Mouse (Mus musculus) MEL (cell line): ENCODE data around the gene Zscan26. TPM values are rescaled to one million over a fixed set of nuclear protein-coding genes. Genes with fewer than 3 reads are reported as not detected.

ENCODE experiments used
- DNase-seq: peaks from one replicate; pipeline ENCODE4 v3.0.0; 2011; ENCODE audit warnings: low read depth, low spot score
- H3K27ac ChIP-seq: 2 replicates; pipeline ENCODE4 v1.5.1; 2012; ENCODE audit warnings: low read depth, mild to moderate bottlenecking, control low read depth, low read length, moderate library complexity; ENCODE audit not compliant: control insufficient read depth
- H3K27me3 ChIP-seq, 2 experiments: fragments of 150-350 bp in 1 of 2; sonication (generic) in 1 of 2; 2 replicates each; pipeline ENCODE4 v1.6.1; 2012; ENCODE audit warnings: low read length in 2 of 2, mild to moderate bottlenecking in 2 of 2, improper control_type of control experiment in 1 of 2, moderate library complexity in 1 of 2; ENCODE audit not compliant: insufficient read depth in 2 of 2, control insufficient read depth in 1 of 2
- H3K36me3 ChIP-seq, 2 experiments: 2 replicates each; pipeline ENCODE4 v1.6.1; 2012 to 2014; ENCODE audit warnings: low read length in 2 of 2, improper control_type of control experiment in 1 of 2, inconsistent platforms in 1 of 2, mild to moderate bottlenecking in 1 of 2; ENCODE audit not compliant: insufficient read depth in 2 of 2, control insufficient read depth in 1 of 2
- H3K4me1 ChIP-seq, 2 experiments: fragments of 150-350 bp in 1 of 2; sonication (generic) in 1 of 2; 2 replicates each; pipeline ENCODE4 v1.6.1; 2012; ENCODE audit warnings: low read length in 2 of 2, improper control_type of control experiment in 1 of 2, mild to moderate bottlenecking in 1 of 2; ENCODE audit not compliant: insufficient read depth in 2 of 2, control insufficient read depth in 1 of 2
- H3K4me3 ChIP-seq, 2 experiments: fragments of 150-350 bp in 1 of 2; sonication (generic) in 1 of 2; 2 replicates each; pipeline ENCODE4 v1.5.1; 2012; ENCODE audit warnings: low read depth in 2 of 2, low read length in 2 of 2, mild to moderate bottlenecking in 2 of 2, moderate library complexity in 2 of 2, control low read depth in 1 of 2, improper control_type of control experiment in 1 of 2; ENCODE audit not compliant: control insufficient read depth in 1 of 2, insufficient read depth in 1 of 2
- H3K79me2 ChIP-seq: 2 replicates; pipeline ENCODE4 v1.6.1; 2012; ENCODE audit warnings: mild to moderate bottlenecking, low read length, moderate library complexity; ENCODE audit not compliant: control insufficient read depth, poor library complexity, insufficient read depth
- H3K9ac ChIP-seq: 2 replicates; pipeline ENCODE4 v1.6.1; 2012; ENCODE audit warnings: low read depth, mild to moderate bottlenecking, control low read depth, low read length, moderate library complexity; ENCODE audit not compliant: control insufficient read depth, poor library complexity, severe bottlenecking
- H3K9me3 ChIP-seq: fragments of 150-350 bp; sonication (generic); replicated peaks from 2 replicates; pipeline ENCODE4 v1.6.1; 2012; ENCODE audit warnings: mild to moderate bottlenecking, low read length, improper control_type of control experiment, moderate library complexity; ENCODE audit not compliant: insufficient read depth
- CTCF ChIP-seq, 3 experiments: IDR thresholded peaks in 2 of 3; conservative IDR thresholded peaks in 1 of 3; 2 replicates each; pipeline ENCODE4 v1.5.1; 2011 to 2012; ENCODE audit warnings: low read length in 3 of 3, low read depth in 2 of 3, mild to moderate bottlenecking in 2 of 3, improper control_type of control experiment in 1 of 3, inconsistent platforms in 1 of 3, mixed read lengths in 1 of 3, moderate library complexity in 1 of 3; ENCODE audit not compliant: control insufficient read depth in 1 of 3, insufficient read depth in 1 of 3, poor library complexity in 1 of 3, severe bottlenecking in 1 of 3
- ELF1 ChIP-seq: IDR thresholded peaks from 2 replicates; pipeline ENCODE4 v1.6.1; 2014; ENCODE audit warnings: low read depth, mild to moderate bottlenecking, inconsistent platforms, low read length, improper control_type of control experiment, moderate library complexity
- EP300 ChIP-seq, 2 experiments: IDR thresholded peaks; 2 replicates each; pipeline ENCODE4 v1.6.1; 2011; ENCODE audit warnings: improper control_type of control experiment in 2 of 2, low read length in 2 of 2, low read depth in 1 of 2, mild to moderate bottlenecking in 1 of 2
- ETS1 ChIP-seq: IDR thresholded peaks from 2 replicates; pipeline ENCODE4 v1.6.1; 2012; ENCODE audit warnings: low read depth, mild to moderate bottlenecking, inconsistent platforms, low read length, improper control_type of control experiment, moderate library complexity
- GATA1 ChIP-seq: IDR thresholded peaks from 2 replicates; pipeline ENCODE4 v1.6.1; 2011; ENCODE audit warnings: low read depth, low read length, improper control_type of control experiment
- JUND ChIP-seq: IDR thresholded peaks from 2 replicates; pipeline ENCODE4 v1.6.1; 2011; ENCODE audit warnings: low read depth, mild to moderate bottlenecking, improper control_type of control experiment, low read length
- MAFK ChIP-seq: IDR thresholded peaks from 2 replicates; pipeline ENCODE4 v1.6.1; 2011; ENCODE audit warnings: low read depth, mild to moderate bottlenecking, low read length, improper control_type of control experiment, borderline replicate concordance
- MAZ ChIP-seq: IDR thresholded peaks from 2 replicates; pipeline ENCODE4 v1.6.1; 2012; ENCODE audit warnings: low read depth, mild to moderate bottlenecking, inconsistent platforms, low read length, improper control_type of control experiment
- MEF2A ChIP-seq: IDR thresholded peaks from 2 replicates; pipeline ENCODE4 v1.6.1; 2014; ENCODE audit warnings: low read depth, mild to moderate bottlenecking, inconsistent platforms, low read length, improper control_type of control experiment; ENCODE audit not compliant: poor library complexity, insufficient replicate concordance, severe bottlenecking; ENCODE audit errors: extremely low read depth
- MXI1 ChIP-seq: IDR thresholded peaks from 2 replicates; pipeline ENCODE4 v1.6.1; 2011; ENCODE audit warnings: mild to moderate bottlenecking, low read depth, low read length, improper control_type of control experiment
- MYB ChIP-seq: IDR thresholded peaks from 2 replicates; pipeline ENCODE4 v1.6.1; 2011; ENCODE audit warnings: mild to moderate bottlenecking, low read depth, low read length, improper control_type of control experiment
- NRF1 ChIP-seq: IDR thresholded peaks from 2 replicates; pipeline ENCODE4 v1.6.1; 2014; ENCODE audit warnings: low read depth, mild to moderate bottlenecking, inconsistent platforms, low read length, improper control_type of control experiment, moderate library complexity; ENCODE audit not compliant: poor library complexity, insufficient read depth, severe bottlenecking
- POLR2A ChIP-seq, 2 experiments: IDR thresholded peaks; 2 replicates each; pipeline ENCODE4 v1.6.1; 2011 to 2012; ENCODE audit warnings: low read length in 2 of 2, mild to moderate bottlenecking in 2 of 2, control low read depth in 1 of 2, improper control_type of control experiment in 1 of 2, low read depth in 1 of 2, moderate library complexity in 1 of 2; ENCODE audit not compliant: control insufficient read depth in 1 of 2, insufficient read depth in 1 of 2, poor library complexity in 1 of 2
- POLR2AphosphoS2 ChIP-seq: IDR thresholded peaks from 2 replicates; pipeline ENCODE4 v1.6.1; 2011; ENCODE audit warnings: low read length, improper control_type of control experiment
- POLR2AphosphoS5 ChIP-seq: IDR thresholded peaks from 2 replicates; pipeline ENCODE4 v1.6.1; 2012; ENCODE audit warnings: low read depth, borderline replicate concordance, mild to moderate bottlenecking, inconsistent platforms, low read length, moderate library complexity, mixed read lengths
- RAD21 ChIP-seq: IDR thresholded peaks from 2 replicates; pipeline ENCODE4 v1.6.1; 2011; ENCODE audit warnings: mild to moderate bottlenecking, low read depth, low read length, improper control_type of control experiment
- RCOR1 ChIP-seq: IDR thresholded peaks from 2 replicates; pipeline ENCODE4 v1.6.1; 2012; ENCODE audit warnings: low read depth, mild to moderate bottlenecking, inconsistent platforms, low read length, improper control_type of control experiment
- TCF12 ChIP-seq: IDR thresholded peaks from 2 replicates; pipeline ENCODE4 v1.6.1; 2014; ENCODE audit warnings: low read depth, mild to moderate bottlenecking, inconsistent platforms, low read length, improper control_type of control experiment, moderate library complexity
- UBTF ChIP-seq: IDR thresholded peaks from 2 replicates; pipeline ENCODE4 v1.6.1; 2012; ENCODE audit warnings: low read depth, mild to moderate bottlenecking, inconsistent platforms, low read length, improper control_type of control experiment, moderate library complexity, borderline replicate concordance; ENCODE audit not compliant: insufficient read depth
- USF1 ChIP-seq: IDR thresholded peaks from 2 replicates; pipeline ENCODE4 v1.6.1; 2014; ENCODE audit warnings: low read depth, mild to moderate bottlenecking, inconsistent platforms, low read length, improper control_type of control experiment, moderate library complexity
- USF2 ChIP-seq, 2 experiments: IDR thresholded peaks; 2 replicates each; pipeline ENCODE4 v1.6.1; 2011 to 2012; ENCODE audit warnings: improper control_type of control experiment in 2 of 2, low read length in 2 of 2, borderline replicate concordance in 1 of 2, inconsistent platforms in 1 of 2, low read depth in 1 of 2, mild to moderate bottlenecking in 1 of 2; ENCODE audit not compliant: insufficient read depth in 1 of 2
- ZC3H11A ChIP-seq: IDR thresholded peaks from 2 replicates; pipeline ENCODE4 v1.6.1; 2012; ENCODE audit warnings: low read depth, mild to moderate bottlenecking, inconsistent platforms, low read length, improper control_type of control experiment
- ZKSCAN1 ChIP-seq: IDR thresholded peaks from 2 replicates; pipeline ENCODE4 v1.6.1; 2012; ENCODE audit warnings: low read depth, mild to moderate bottlenecking, inconsistent platforms, low read length, improper control_type of control experiment, moderate library complexity
- polyA plus RNA-seq, 2 experiments: library from polyadenylated mRNA; stranded (reverse) in 1 of 2; unstranded in 1 of 2; fragments of >175 nt in 1 of 2; fragments of >200 nt in 1 of 2; gene quantifications; 2 replicates each; pipeline versions ENCODE4 v1.2.1 to v1.2.4; 2012; ENCODE audit warnings: low replicate concordance in 2 of 2, low read depth in 1 of 2; ENCODE audit not compliant: insufficient read length in 2 of 2, insufficient read depth in 1 of 2, missing spikeins in 1 of 2
- total RNA-seq: library from RNA; depleted of rRNA; stranded (reverse); fragments of 300-350 nt; gene quantifications from 2 replicates; pipeline ENCODE4 v1.2.3, GENCODE M21; 2012

The Zscan26 gene
- total and polyA plus RNA-seq, 3 experiments = 7.4 to 8.0 TPM; not detected in 1

- H3K4me3 ChIP-seq = peak overlapping the region; percentile 65 to 87
- peaks cover 0 to 8% of the 10 kb centered on the region in 2 experiments; a peak in 2 of 4 replicates for H3K36me3 ChIP-seq
- no peak for DNase-seq
- H3K27ac ChIP-seq = no peak overlapping the region
- no peaks in the 10 kb centered on the region for H3K9me3 ChIP-seq
- TF ChIP-seq MAFK = no peak
- TF ChIP-seq POLR2A (IDR thresholded peaks at IDR 0.05; ENCODE audit: control insufficient read depth in 1 of 2, insufficient read depth in 1 of 2, low read depth in 1 of 2, low read length in 2 of 2, poor library complexity in 1 of 2) = no peak
- peak overlapping the region; percentile 73 for H3K9ac ChIP-seq
- peaks cover 2 to 3% of the 10 kb centered on the region in 2 experiments; a peak in 3 of 4 replicates for H3K27me3 ChIP-seq
- peaks cover 2% of the 10 kb centered on the region for H3K79me2 ChIP-seq
- peaks cover 3 to 6% of the 10 kb centered on the region in 2 experiments; a peak in 2 of 4 replicates for H3K4me1 ChIP-seq
Observed at GRCm38 (mm10) chr13:21453042-21453441, 488 bp downstream of the Zscan26 start.

- Histone ChIP-seq H3K36me3 (peaks cover 3 to 4% of the 10 kb centered on the region in 2 experiments; a peak in 1 of 4 replicates), H3K4me1 (peaks cover 3 to 6% of the 10 kb centered on the region in 2 experiments; a peak in 2 of 4 replicates), H3K9ac (no peak overlapping the region), H3K4me3 (no peak overlapping the region), H3K79me2 (peaks cover 2% of the 10 kb centered on the region), H3K27me3 (no peaks in the 10 kb centered on the region), H3K9me3 (no peaks in the 10 kb centered on the region), H3K27ac (no peak overlapping the region)
- no peak for TF ChIP-seq POLR2AphosphoS2
- TF ChIP-seq NRF1 = no peak
- no peak for DNase-seq
Observed at GRCm38 (mm10) chr13:21447856-21448614, 5.5 kb downstream of the Zscan26 start.

- H3K79me2 ChIP-seq = no peaks in the 10 kb centered on the region
- peaks cover 0 to 4% of the 10 kb centered on the region in 2 experiments; a peak in 1 of 4 replicates for H3K36me3 ChIP-seq
- no peak for TF ChIP-seq GATA1
- TF ChIP-seq ZKSCAN1 = no peak
- TF ChIP-seq CTCF (IDR thresholded peaks at IDR 0.05 in 2 of 3, conservative IDR thresholded peaks at IDR 0.05 in 1 of 3; ENCODE audit: control insufficient read depth in 1 of 3, insufficient read depth in 1 of 3, low read depth in 2 of 3, low read length in 3 of 3, poor library complexity in 1 of 3, severe bottlenecking in 1 of 3) = no peak
- TF ChIP-seq JUND = no peak
- no peak for TF ChIP-seq MAZ
- TF ChIP-seq USF2 (IDR thresholded peaks at IDR 0.05; ENCODE audit: borderline replicate concordance in 1 of 2, insufficient read depth in 1 of 2, low read depth in 1 of 2, low read length in 2 of 2) = no peak
- no peak for TF ChIP-seq POLR2A (IDR thresholded peaks at IDR 0.05; ENCODE audit: control insufficient read depth in 1 of 2, insufficient read depth in 1 of 2, low read depth in 1 of 2, low read length in 2 of 2, poor library complexity in 1 of 2)
- TF ChIP-seq ELF1 = no peak
- TF ChIP-seq MYB = no peak
- no peak for TF ChIP-seq USF1
- TF ChIP-seq MEF2A = no peak
- no peak for TF ChIP-seq POLR2AphosphoS5
- no peak for TF ChIP-seq ETS1
- TF ChIP-seq RCOR1 = no peak
- TF ChIP-seq TCF12 = no peak
- no peak for TF ChIP-seq RAD21
- TF ChIP-seq UBTF = no peak
- no peak for TF ChIP-seq EP300 (IDR thresholded peaks at IDR 0.05; ENCODE audit: low read depth in 1 of 2, low read length in 2 of 2)
- TF ChIP-seq ZC3H11A = no peak
- TF ChIP-seq MXI1 = no peak
- H3K4me1 ChIP-seq = no peaks in the 10 kb centered on the region
- H3K4me3 ChIP-seq = no peak overlapping the region
- DNase-seq = no peak
- H3K9me3 ChIP-seq = no peaks in the 10 kb centered on the region
- no peak overlapping the region for H3K9ac ChIP-seq
- no peak overlapping the region for H3K27ac ChIP-seq
- no peaks in the 10 kb centered on the region for H3K27me3 ChIP-seq
Observed at GRCm38 (mm10) chr13:21446796-21447195, 6.7 kb downstream of the Zscan26 start.
